Mouse (Mus musculus): ENCODE data around the gene Acvr2a. TPM values are rescaled to one million over a fixed set of nuclear protein-coding genes. Genes with fewer than 3 reads are reported as not detected.

Gene Acvr2a
- 26.6 TPM for polyA plus RNA-seq (2014; fragmentation: Illumina TruSeq; extraction: RNeasy Lipid Tissue Mini Kit (QIAGEN cat#74804); ENCODE audit: low read depth, low replicate concordance)

DNA sequence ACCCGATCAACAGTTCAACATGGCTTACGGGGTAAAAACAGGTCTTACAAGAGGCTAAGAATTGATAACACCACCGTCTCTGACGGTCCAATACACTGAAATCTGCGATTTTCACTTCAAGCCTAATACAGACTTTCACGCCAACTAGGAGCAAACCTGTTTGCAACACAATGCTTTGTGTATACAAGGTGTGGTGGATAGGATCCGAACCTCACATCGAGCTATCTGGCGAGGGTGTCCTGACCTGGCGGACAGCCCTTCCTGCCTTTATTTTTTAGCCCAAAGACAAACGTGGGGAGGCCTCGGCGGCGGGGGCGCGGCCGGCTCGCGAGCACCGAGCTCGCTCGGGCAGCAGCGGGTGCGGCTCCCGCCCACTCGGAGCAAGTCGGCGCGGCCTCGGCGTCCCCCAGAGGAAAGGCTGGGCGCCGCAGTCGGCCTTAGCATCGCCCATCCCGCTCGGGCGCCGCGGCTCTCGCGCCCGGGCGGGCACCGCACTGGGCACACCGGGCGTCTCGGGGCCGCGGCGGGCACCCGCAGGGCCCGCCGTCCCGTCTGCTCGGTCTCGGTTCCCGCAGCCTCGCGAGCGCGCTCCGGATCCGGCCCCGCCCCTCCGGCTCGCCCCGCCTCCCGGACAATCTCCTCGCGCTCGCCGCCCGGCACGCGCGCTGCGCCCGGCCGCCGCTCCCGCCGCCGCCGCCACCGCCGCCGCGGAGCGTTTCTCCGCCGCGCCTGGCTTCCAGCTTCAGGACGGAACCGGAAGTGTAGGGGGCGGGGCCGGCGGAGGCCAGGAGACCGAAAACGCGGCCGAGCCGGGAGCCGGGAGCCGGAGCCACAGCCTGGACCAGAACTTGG, at the start of gene Acvr2a:
TSS of gene Acvr2a (plus strand) at position 739 of the 852 bp plus-strand sequence.

DNA sequence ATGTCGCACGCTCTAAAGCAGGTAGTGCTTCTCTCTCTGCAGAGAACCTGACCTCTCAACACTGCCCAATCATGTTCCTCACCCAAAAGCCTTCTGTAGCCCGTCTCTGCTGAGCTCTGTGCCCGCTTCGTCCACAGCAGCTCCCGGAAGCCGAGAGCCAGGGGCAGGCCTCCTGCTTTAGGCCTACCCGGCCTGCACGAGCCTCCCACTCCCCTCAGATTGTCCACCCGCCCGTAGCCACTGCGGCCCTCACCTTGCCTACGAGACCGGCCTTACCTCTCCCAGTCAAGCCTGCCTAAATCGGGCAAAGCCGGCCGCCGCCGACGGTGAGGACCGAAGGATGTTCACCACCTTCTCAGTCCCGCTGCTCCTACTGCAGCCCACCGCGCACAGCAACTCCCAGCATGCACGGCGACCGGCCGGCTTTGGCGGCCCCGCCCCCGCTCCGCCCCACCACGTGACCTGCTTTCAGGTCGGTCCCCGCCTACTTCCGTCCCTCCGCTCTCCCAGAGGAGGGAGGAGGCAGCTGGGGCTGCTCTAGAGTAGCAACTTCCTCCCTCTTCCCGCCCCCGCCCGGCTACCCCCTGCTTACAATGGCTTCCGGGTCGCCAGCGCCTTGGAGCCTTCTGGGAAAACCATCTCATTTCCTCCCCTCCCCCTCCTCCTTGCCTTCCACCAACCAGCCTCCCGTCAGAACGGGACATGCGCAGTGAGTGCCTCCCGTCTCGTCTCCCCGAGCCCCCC, 135.1 kb downstream of the Acvr2a start, which contains the start of gene Mbd5:
TSS of gene Mbd5 (plus strand) at position 668 of the 744 bp plus-strand sequence.

DNA sequence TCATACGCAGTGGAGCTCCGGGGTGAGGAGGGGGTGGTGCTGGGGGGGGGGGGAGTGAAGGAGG, 136.2 kb downstream of the Acvr2a start, which contains the start of gene Orc4:
TSS of gene Orc4 (minus strand) at position 26 of the 64 bp plus-strand sequence.

Other genes with a start within 250 kb of the Acvr2a start
- gene Mbd5, start 135.4 kb downstream of the Acvr2a start, polyA plus RNA-seq (2014; fragmentation: Illumina TruSeq; extraction: RNeasy Lipid Tissue Mini Kit (QIAGEN cat#74804); ENCODE audit: low read depth, low replicate concordance) = 50.5 TPM
- gene Orc4, start 136.2 kb downstream of the Acvr2a start, polyA plus RNA-seq (2014; fragmentation: Illumina TruSeq; extraction: RNeasy Lipid Tissue Mini Kit (QIAGEN cat#74804); ENCODE audit: low read depth, low replicate concordance) = 112 TPM

Data from testis, adult 10 weeks (tissue).